Mouse (Mus musculus): ENCODE data around the gene Psrc1.
A peak's percentile ranks its signal among the peaks of the same experiment; 100 is the strongest.

Psrc1 gene

GRCm38 (mm10) chr3:108386186-108386585, 2.5 kb downstream of the Psrc1 start:
- no peak for DNase-seq (ENCODE audit: low spot score)

GRCm38 (mm10) chr3:108389111-108389545, 5.5 kb downstream of the Psrc1 start:
- DNase-seq (ENCODE audit: low spot score) = peak; percentile 97

- DNase-seq (ENCODE audit: low spot score) = no peak
Observed at GRCm38 (mm10) chr3:108392299-108392698, 8.7 kb downstream of the Psrc1 start.

- no peak for DNase-seq (ENCODE audit: low spot score)
Observed at GRCm38 (mm10) chr3:108392793-108393192, 9.2 kb downstream of the Psrc1 start.

GRCm38 (mm10) chr3:108398281-108398680, 14.6 kb downstream of the Psrc1 start:
- no peak for DNase-seq (ENCODE audit: low spot score)

GRCm38 (mm10) chr3:108400442-108400841, 16.8 kb downstream of the Psrc1 start:
- DNase-seq (ENCODE audit: low spot score) = no peak

GRCm38 (mm10) chr3:108401692-108402527, 18.3 kb downstream of the Psrc1 start:
- peak; percentile 59 for DNase-seq (ENCODE audit: low spot score)

- DNase-seq (ENCODE audit: low spot score) = no peak
Observed at GRCm38 (mm10) chr3:108402528-108402920, 18.9 kb downstream of the Psrc1 start.

- DNase-seq (ENCODE audit: low spot score) = no peak
Observed at GRCm38 (mm10) chr3:108405536-108406305, 22.1 kb downstream of the Psrc1 start.

GRCm38 (mm10) chr3:108406306-108406885, 22.8 kb downstream of the Psrc1 start:
- DNase-seq (ENCODE audit: low spot score) = no peak

GRCm38 (mm10) chr3:108408517-108409008, 24.9 kb downstream of the Psrc1 start:
- DNase-seq (ENCODE audit: low spot score) = no peak

- no peak for DNase-seq (ENCODE audit: low spot score)
Observed at GRCm38 (mm10) chr3:108409656-108410358, 26.2 kb downstream of the Psrc1 start.

GRCm38 (mm10) chr3:108410359-108410714, 26.7 kb downstream of the Psrc1 start:
- no peak for DNase-seq (ENCODE audit: low spot score)

- no peak for DNase-seq (ENCODE audit: low spot score)
Observed at GRCm38 (mm10) chr3:108411026-108411753, 27.6 kb downstream of the Psrc1 start.

GRCm38 (mm10) chr3:108411754-108412121, 28.1 kb downstream of the Psrc1 start:
- DNase-seq (ENCODE audit: low spot score) = no peak

- no peak for DNase-seq (ENCODE audit: low spot score)
Observed at GRCm38 (mm10) chr3:108413634-108414360, 30.2 kb downstream of the Psrc1 start.

GRCm38 (mm10) chr3:108414857-108415830, 31.5 kb downstream of the Psrc1 start, which contains the start of gene Celsr2:
TSS of gene Celsr2 (minus strand) at chr3:108415552.
- DNase-seq (ENCODE audit: low spot score) = no peak

- DNase-seq (ENCODE audit: low spot score) = no peak
Observed at GRCm38 (mm10) chr3:108415831-108416223, 32.2 kb downstream of the Psrc1 start.

GRCm38 (mm10) chr3:108423006-108423405, 39.4 kb downstream of the Psrc1 start:
- DNase-seq (ENCODE audit: low spot score) = no peak
